Mouse (Mus musculus): ENCODE data around the gene Hipk3. TPM values are rescaled to one million over a fixed set of nuclear protein-coding genes. Genes with fewer than 3 reads are reported as not detected.

The Hipk3 gene
- total RNA-seq (2021), result 100 to 1,000 TPM; 148 to 153 TPM
- long read RNA-seq, experiment 1, full-length matches to known transcripts, result 34 of 59 reads
- long read RNA-seq, experiment 1, partial matches to known transcripts, result 10 of 59 reads
- long read RNA-seq, experiment 1, other reads (novel, unspliced or antisense), result 15 of 59 reads
- long read RNA-seq, experiment 2, full-length matches to known transcripts, result 42 of 94 reads
- long read RNA-seq, experiment 2, partial matches to known transcripts, result 19 of 94 reads
- long read RNA-seq, experiment 2, other reads (novel, unspliced or antisense), result 33 of 94 reads

DNA sequence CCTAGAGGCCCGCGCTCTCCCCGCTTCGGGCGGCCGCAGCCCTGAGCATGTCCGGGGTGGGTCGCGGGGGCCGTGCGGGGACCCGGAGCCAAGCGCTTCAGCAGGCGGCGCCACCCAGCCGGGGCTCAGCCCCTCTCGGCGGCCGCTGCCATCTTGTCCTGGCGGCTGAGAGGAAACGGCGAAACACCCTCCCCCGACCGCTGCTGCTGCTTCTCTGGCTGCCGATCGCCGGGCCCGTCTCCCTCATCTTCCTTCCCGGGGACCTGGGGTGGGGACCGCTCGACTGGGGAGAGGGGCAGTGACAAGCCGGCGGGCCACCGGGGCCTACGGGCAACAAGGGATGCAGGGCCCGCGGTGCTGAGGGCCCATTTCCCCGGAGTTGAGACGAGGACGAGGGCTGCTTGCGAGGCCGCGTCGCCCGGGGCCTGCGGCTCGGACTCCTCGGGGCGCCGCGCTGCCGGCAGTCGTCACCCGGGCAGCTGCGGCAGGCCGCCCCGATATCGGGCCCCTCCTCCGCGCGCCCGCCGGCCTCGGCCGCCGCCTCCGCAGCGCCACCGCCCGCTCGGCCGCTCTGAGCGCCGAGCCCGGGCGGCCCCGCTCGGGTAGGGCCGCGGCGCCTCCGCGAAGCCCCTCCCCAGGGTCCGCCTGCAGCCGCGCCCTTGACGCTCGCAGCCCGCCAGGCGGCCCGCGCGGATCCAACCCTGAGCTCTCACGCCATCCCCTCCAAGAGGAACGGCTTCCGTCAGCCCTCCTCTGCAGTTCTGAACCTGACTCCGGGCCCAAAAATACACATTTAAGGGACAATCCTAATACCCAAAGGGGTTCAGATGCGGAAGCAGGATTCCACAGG lies at the start of gene Hipk3:
Gene Hipk3, minus strand, starts transcription at position 496 of the 850 bp plus-strand sequence.
- peak; percentile 84 to 85 for DNase-seq (ENCODE audit: low spot score in 2 of 2)

DNA sequence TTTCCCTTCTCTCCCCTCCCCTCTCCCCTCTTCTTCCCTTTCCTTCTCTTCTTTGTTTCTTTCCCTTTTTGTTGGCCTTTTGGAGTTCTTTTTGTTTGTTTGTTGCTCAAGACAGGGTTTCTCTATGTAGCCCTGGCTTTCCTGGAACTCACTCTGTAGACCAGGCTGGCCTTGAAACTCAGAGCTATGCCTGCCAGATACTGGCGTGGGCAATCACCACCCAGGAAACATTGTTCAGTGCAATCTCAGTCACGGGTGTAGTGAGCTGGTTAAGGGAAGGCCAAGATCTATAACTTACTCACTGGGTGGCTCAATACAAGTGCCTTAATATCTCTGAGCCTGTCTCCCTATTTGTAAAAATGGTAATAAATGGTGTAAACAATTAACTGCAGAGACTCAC lies 46.0 kb upstream of the Hipk3 start:
- DNase-seq (ENCODE audit: low spot score in 2 of 2), result no peak

DNA sequence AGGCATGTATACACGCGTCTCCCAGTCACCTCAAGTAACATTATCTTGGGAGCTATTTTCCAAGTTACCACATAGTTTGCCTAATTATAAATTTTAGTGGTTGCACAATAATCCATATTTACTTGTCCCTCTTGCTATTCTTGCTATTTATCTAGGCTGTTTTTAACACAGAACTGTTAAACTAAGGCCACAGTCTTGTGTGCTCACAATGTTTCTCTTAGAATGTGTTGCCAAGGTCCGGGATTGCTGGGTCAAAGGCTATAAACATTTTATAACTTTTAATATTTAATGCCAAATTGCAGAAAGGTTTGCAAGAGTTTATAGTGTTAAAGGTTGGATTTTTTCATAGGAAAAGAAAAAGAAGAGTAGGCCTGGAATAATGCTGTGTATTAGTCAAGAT lies 40.5 kb upstream of the Hipk3 start:
- DNase-seq (ENCODE audit: low spot score in 2 of 2), result no peak

DNA sequence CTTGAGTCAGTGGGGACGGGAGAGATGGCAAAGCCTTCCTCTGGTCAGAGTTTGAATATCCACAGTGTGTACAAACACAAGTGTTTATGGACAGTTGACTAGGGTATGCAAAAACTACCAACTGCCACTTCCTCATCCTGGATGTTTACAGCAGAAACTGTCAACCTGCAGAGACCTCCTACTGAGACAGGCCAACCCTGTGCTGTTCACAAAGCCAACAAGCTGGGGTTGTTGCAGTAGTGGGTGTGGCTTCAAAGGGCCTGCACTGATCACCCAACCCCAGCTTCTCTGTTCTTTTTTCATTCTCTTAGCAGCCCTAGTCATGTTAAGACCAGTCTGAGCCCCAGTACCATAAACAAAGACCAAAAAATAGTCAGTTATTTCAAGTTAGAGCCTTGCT lies 38.3 kb upstream of the Hipk3 start:
- no peak for DNase-seq (ENCODE audit: low spot score in 2 of 2)

DNA sequence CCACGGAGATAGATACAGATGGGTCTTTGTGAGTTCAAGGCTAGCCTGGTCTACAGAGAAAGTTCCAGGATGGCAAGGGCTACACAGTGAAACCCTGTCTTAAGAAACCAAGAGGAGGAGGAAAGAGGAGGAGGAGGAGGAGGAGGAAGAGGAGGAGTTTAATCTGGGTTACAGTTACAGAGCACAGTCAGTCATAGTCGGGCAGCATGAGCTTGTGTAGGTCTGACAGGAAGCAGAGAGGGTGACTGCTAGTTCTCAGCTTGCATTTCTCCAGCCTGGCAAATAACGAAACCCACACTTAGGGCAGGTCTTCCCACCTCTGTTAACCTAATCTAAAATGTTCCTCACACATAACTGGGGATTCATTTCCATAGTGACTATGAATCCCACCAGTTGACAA lies 32.3 kb upstream of the Hipk3 start:
- DNase-seq (ENCODE audit: low spot score in 2 of 2), result no peak

DNA sequence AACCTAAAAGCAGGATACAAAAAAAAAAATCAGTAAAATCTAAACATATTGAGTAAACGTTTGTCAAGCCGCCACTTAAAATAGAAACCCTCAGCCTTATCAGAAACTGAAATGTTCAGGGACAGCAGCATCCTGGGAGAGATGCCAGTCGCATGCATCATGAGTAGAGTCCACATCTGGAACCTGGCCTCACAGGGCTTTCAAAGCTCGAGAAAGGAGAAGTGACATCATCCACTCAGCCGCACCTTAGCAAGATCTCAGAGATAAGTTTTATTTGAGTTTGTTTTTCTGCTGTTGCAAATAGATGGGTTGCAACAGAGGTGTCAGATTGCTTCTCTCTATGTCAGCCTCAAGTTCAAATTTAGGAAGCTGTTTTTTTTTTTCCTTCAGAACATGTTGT lies 31.3 kb upstream of the Hipk3 start:
- DNase-seq (ENCODE audit: low spot score in 2 of 2), result no peak

DNA sequence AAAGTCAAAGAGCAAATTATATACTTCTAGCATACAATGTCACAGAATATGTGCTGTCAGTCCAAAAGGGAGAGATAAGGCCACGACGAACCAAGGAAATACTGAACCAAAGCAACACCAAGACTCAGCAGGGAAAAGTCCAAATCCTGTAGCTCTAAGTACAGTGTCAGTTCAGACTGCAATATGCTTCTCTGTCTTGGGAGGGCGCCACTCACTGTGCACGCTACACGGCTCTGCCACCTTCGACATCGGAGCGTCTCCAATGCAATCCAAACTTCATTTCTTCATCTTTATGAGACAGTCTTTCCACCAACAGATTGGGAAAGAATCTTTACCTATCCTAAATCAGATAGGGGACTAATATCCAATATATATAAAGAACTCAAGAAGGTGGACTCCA lies 17.4 kb upstream of the Hipk3 start:
- no peak for DNase-seq (ENCODE audit: low spot score in 2 of 2)

DNA sequence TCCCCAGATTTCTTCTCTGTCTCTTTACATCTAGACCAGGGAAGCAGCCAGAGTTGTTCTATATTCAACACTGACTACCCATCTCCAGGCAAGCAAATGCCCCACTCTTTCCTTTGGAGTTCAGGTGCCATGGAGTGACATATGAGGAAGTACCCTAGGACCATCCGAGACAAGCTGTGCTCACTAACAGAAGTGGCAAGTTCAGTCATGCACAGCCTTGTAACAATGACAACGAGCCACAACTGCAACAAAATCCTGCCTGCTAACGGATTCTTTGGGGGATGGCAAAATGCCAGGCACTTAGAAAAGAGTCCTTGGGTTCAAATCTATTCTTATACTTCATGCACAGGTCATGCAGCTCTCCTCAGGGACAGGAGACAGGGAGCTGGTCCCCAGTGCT lies 8.1 kb upstream of the Hipk3 start:
- DNase-seq (ENCODE audit: low spot score in 2 of 2), result no peak

DNA sequence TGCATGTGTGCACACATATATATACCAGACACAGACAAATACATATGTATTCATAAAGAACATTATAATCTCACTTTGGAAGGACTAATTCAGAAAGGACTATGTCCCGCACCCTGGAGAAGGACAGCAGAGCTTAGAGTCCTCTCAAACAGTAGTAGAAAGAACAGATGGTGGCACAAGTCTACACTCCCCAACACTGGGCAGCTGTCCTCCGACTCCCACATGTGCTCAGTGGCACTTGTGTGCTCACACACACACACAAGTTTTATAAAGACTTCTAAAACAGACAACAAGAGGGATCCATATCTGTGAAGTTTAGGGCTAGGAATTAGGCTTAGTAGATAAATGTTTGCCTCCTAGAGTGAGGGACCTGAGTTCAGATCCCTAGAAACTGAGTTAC lies 6.8 kb upstream of the Hipk3 start:
- no peak for DNase-seq (ENCODE audit: low spot score in 2 of 2)

DNA sequence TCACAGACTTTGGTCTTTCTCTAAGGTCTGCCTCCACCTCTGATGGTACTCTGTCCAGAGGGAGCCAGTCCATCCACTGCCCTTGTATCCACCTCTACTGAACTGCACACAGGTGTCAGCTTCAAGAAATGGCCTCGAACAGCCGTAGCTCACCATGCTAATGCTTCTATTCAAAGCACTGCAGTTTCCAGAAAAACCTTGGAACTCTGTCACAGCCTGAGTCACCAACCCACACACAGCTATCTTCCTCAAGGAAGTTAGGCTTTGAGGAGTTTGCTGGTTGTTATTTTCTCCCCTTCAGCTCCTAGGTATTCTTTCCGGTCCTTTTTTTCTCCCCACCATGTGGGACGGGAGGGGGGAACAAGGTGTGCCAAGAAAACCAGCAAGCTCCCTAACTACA lies 3.5 kb upstream of the Hipk3 start:
- no peak for DNase-seq (ENCODE audit: low spot score in 2 of 2)

DNA sequence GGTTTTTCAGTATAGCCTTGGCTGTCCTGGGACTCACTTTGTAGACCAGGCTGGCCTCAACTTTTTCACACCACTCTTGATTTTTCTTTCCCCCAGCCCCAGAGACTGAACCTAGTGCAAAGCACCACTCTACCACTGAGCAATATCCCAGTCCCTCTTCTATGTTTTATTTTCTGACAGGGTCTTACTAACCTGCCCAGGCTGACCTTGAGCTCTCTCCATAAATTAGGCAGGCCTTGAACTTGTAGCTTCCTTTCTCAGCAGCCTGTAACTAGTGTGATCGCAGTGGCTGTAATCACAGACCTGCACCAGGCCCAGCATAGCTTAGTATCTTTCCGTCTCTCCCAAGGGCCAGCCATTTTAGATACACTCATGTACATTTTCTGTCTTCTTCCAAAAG lies 3.0 kb upstream of the Hipk3 start:
- no peak for DNase-seq (ENCODE audit: low spot score in 2 of 2)

DNA sequence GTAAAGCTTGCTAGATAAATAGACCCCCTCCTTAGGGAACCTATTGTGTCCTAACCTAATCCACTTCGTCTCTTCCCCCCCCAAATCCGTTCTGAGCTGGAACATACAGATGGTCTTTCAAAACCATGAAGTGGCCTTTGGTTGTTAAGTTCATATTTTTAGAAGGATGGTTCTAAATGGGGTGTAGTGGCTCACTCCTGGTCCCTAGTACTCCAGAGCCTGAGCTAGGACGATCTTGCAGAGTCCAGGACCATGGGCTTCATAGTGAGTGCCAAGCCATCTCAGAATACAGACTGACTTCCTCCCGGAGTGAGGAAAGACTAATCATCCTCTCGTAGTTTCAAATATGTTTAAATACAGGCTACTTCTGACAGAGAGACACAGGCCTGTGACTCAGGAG lies 2.0 kb upstream of the Hipk3 start:
- no peak for DNase-seq (ENCODE audit: low spot score in 2 of 2)

DNA sequence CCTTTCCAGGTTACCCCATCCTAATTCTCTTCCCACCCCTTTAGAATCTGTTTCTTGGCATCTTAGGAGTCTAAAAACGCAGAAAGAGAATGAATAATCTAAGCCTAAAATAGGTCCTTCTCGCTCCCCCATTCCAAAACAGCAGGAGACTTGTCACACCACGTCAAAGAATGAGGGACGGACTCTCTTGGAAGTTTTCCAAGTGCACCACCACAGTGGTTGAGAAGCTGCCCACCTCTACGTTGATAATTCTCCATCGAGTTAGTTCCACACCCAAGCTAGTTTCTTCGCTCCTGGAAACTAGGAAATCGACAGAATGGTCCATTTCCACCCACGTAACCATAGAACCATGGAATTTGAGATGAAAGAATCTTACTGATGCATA lies 547 bp upstream of the Hipk3 start:
- no peak for DNase-seq (ENCODE audit: low spot score in 2 of 2)

DNA sequence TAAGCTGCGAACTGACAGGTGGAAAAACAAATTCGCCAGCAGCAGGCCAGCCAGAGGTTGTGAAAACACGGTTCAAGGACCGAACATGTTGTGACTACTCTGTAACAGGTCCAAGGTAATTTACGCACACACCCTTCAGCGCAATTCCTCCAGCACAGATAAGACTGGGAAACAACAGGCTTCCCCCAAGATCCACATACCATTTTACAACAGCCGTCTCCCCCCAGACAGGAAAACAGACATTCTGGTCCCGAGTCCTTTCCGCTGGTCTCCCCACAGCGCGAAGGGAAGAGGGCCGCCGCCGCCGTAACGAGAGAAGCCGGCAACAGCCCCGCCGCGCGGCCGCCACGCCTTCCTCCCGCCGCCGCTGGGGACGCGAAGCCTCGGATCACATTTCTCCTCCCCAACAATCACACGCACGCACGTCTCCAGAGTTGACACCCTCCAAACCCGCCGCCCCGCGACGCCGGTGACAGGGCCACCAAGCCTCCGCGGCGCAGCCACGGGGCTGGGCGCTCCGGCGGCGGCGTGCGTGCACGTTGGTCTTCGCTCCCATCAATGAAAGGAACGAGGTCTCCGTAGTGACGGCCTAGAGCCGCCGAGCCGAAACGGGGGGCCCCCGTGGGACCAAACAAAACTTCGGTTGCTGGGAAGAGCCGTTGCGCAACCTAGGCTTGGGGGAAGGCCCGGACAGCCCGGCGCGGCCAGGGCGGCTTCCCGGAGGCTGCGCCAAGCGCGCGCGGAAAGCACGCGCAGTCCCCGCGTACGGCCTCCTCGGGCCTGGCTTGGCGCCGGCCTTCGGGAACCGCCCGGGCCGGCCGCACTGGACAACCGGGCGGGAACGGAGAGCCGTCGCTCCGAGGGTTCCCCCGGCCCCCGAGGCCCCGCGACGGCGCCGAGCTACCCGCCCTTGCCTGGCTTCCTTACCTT lies 960 bp downstream of the Hipk3 start:
- peak; percentile 69 to 84 for DNase-seq (ENCODE audit: low spot score in 2 of 2)

DNA sequence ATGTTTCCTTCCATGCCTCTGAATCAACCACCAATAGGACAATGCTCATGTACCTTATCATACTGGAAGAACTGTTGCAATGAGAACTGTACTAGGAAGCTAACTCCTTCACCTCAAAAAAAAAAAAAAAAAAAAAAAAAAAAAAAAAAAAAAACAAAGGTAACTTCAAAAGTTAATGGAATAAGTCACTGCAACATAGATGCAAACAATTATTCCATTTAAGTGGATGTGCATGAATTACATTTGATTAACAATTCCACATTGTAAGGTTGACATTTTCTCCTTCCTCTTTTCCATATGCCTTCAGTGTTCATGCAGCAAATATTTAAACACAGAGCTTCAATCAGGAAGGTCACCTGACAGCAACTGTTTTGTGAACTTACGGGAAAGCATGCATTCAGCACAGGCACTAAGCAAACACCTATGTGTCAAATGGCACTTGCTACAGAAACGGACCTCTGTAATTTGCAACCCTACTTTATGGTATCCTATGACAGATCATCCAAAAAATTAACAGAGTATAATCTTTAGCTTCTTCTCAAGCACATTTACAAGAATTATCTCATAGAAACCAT lies 2.9 kb downstream of the Hipk3 start:
- no peak for DNase-seq (ENCODE audit: low spot score in 2 of 2)

DNA sequence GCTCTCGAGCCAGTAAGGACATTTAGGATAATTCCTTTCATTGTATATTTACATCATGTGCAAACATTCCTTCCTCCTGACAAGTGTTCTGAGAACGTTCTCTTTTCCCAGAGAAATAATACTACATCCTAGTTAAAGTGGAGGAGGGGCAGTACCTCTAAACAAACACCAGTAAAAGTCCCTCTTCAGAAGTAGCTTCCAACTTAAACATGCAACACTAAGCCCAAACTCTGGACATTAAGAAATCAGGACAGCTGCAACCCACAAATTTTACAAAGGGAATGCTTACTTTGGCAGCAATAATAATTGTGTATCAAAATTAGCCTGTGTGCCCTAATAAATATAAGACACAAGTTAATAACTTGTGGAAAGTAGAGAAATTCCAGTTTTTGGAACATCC lies 3.5 kb downstream of the Hipk3 start:
- DNase-seq (ENCODE audit: low spot score in 2 of 2), result no peak

DNA sequence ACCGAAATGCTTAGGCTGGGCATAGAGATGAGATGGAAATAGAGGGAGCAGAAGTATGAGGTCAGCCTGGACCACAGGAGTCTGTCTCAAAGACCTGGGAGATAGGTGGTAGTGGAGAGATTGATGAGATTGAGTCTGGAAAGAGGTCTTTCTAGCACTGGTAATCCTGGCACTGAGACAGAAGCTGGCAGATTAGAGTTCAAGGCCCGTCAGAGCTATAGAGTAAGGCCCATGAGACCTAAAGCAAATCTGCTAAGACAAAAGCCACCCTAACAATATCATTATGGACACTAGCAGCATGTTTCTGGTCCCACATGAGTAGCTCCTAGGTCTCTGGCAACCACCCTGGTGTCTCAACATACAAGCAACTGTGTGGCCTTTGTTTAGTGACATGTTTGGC lies 4.4 kb downstream of the Hipk3 start:
- no peak for DNase-seq (ENCODE audit: low spot score in 2 of 2)

DNA sequence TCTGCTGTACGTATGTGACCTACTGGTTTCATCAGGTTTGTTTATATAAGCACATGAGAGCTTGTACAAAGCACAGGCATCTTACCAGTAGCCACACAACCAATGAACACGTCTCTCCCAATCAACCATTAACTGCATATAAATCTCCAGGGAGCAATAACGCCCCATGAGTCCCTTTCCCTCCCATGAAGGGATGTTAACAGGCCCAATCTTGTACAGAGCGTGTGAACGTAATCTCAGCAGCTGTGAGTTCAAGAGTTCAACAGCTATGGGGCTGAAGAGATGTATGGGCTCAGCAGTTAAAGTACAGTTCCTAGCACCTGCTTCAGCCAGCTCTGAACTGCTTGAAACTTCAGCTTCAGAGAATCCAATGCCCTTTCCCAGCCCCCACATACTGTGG lies 9.8 kb downstream of the Hipk3 start:
- DNase-seq (ENCODE audit: low spot score in 2 of 2), result no peak

DNA sequence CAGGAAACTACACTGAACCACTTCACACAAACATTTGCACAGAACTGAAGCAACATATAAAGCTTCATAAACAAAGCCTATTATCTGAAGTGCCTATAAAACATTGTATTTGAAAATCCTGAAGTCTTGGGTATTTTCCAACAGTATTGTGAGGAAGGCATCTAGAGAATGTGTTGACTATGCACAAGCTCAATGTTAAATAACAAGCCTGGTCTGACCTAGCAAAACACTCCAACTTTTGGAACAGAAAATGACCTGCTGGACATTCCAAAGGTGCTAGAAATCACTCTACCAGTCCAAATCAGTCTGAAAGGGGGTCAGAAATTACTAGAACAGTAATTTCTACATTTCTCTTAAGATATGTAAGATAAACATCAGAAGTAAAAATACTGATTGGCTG lies 12.1 kb downstream of the Hipk3 start:
- DNase-seq (ENCODE audit: low spot score in 2 of 2), result no peak

DNA sequence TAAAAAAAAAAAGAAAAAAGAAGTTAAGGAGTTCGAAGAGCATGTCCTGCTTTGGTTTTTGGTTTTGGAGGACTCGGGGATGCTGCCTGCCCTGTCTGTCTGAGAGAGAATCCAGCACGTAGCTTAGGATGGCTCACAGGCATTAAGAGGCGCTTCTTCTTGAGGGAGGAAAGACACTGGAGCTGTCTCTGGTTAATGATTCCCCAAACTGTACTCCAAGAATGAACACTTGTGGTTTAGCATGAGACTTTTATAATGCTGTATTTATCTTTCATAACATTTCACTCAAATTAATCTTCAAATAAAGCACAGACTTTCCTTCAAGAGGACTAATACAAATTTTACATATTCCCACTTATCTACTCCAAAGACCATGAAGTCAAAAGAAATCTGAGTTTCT lies 15.2 kb downstream of the Hipk3 start:
- no peak for DNase-seq (ENCODE audit: low spot score in 2 of 2)

DNA sequence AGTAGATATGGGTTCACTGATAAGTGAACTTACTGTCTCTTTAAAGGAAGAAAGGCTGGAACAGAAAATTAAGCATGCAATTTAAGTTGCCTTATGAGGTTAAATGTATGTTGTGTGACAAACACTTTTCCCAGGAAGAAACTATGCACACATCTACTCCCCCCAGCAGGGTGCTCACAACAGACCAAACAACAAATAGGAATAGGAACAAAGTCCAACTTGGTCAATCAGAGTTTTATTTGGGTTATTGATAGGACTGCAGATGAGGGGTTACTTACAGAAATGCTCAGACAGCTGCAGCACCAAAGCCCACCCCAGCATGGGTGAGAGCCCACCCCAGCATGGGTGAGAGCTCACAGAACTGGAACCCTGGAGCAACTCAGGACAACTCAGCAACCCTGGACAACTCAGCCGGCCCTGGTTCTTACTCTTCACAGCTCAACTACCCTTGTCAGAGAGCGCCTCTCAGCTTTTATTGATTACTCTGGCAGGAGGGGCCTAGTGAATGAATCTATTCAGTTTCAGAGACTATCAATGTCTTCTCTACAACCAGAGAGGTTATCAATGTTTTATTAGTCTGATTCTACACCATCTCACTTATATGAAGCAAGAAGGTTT lies 16.7 kb downstream of the Hipk3 start:
- DNase-seq (ENCODE audit: low spot score in 2 of 2), result no peak
